Mouse (Mus musculus): Measurements from ENCODE around the gene 4931428F04Rik. TPM values are rescaled to one million over a fixed set of nuclear protein-coding genes. Genes with fewer than 3 reads are reported as not detected.
"Not testable (repeated sequence)": the region's sequence is repeated elsewhere in the genome, so short reads cannot be mapped to it uniquely, and the experiment has no call there.

Gene 4931428F04Rik
- total RNA-seq, 2 experiments from 2014 or later = 0.18 to 1.1 TPM

DNA sequence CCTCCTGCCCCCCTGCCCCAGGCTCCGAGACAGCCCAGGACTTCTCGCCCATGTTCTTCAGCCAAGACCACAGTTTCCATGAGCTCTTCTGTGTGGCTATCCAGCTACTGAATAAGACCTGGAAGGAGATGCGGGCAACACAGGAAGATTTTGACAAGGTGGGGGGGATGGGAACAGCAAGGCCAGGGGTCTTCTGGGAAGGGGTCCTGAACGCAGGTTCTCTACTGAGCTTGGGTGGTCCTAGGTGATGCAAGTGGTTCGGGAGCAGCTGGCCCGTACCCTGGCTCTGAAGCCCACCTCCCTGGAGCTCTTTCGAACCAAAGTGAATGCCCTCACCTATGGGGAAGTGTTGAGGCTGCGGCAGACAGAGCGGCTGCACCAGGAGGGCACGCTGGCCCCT, 18.8 kb upstream of the 4931428F04Rik start:
- ATAC-seq (ENCODE audit: poor library complexity, severe bottlenecking) = no peak

DNA sequence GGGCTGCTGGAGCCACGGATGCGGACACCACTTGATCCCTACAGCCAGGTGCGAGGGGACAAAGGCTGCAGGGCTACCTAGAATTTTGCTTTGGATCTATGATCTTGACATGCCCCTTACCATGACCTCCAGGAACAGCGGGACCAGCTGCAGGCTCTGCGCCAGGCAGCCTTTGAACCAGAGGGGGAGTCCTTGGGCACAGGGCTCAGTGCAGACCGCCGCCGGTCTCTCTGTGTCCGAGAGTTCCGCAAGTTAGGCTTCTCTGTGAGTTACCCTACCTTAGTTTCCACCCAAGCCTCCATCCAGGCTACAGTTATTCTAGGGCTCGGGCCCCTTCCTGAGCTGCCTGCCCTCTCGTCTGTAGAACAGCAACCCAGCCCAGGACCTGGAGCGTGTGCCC, 18.0 kb upstream of the 4931428F04Rik start:
- no peak for ATAC-seq (ENCODE audit: poor library complexity, severe bottlenecking)

GRCm38 (mm10) chr8:105306146-105306691, 16.6 kb upstream of the 4931428F04Rik start:
- ATAC-seq (ENCODE audit: poor library complexity, severe bottlenecking) = no peak

DNA sequence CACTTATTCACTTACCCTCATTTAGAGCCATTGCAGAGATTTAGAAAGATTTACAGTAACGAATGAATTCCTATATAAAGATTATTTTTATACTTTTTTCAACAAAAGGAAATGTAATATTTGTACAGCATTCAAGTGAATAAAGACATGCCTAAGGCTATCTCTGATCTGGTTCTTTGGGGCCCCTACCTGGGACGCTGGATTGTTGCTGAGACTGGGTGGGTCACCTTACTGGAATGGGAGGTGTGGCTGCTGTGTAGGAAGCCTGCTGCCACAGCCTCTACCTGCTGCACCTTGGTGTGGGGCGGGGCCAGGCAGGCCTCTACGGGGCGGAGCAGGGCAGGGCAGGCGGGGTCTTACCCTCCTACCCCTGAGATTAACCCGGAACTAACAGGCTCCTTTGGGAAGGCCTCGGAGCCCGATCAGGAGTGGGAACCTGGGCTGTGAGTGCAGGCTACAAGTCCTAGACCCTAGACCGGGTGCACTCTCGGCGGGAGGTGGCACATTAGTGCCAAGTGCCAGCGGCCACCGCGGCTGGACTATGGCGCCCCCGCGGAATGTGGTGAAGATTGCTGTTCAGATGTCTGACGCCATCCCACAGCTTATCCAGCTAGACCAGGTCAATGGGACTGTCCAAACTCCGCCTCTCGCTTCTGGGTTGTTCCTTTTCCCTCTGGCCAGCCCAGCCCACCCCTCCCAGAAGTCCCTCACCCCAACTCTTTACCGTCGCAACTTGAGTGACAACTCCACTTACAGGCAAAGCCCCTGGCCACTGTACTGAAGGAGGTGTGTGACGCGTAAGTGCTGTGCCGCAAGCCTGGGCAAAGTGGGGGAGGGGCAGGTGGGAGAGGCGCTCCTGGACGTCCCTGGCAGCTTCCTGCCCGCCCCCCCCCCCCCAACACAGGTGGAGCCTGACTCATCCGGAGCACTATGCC, 15.8 kb upstream of the 4931428F04Rik start, which contains the start of gene Elmo3:
TSS of gene Elmo3 (plus strand) at position 391 of the 935 bp plus-strand sequence.
- ATAC-seq (ENCODE audit: poor library complexity, severe bottlenecking) = peak; percentile 33

DNA sequence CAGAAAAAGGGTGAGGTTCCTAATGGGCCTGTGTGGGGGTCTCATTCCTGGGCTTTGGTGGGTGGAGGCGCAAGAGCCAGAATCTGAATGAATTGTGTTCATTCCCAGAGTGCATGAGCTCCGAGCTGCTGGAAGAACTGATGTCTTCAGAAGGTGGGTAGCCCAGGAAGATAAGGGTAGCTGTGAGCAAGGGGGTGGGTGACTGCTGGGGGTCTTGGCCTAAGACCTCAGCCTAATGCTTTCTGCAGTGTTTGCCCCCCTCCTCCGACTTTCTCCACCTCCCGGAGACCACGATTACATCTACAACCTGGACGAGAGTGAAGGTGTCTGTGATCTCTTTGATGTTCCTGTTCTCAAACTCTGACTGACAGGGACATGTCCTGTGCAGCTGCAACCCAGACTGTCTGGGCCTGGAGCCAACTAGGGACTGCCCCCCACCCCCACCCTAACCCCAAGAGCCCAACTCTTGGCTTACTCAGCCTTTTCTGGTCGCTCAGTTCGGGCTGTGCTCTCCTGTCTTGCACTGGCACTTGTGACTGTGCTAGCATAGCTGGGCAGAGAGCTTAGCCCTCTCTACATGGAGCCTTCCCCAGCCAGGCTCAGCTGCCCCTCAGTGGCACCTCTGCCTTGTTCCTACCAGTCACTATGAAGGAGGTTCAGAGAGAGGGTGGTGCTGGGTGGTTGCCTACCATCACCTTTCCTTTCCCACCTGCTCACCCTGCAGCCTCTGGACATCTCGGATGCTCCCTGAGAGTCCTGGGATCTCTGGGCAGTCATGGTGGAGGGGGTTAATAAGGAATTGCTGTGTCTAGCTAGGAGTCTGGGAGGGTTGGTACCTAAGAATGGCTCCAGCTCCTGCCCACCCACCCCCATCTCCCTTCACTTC, 14.9 kb upstream of the 4931428F04Rik start:
- no peak for ATAC-seq (ENCODE audit: poor library complexity, severe bottlenecking)

- no peak for ATAC-seq (ENCODE audit: poor library complexity, severe bottlenecking)
Observed at GRCm38 (mm10) chr8:105303874-105304273, 14.2 kb upstream of the 4931428F04Rik start.

DNA sequence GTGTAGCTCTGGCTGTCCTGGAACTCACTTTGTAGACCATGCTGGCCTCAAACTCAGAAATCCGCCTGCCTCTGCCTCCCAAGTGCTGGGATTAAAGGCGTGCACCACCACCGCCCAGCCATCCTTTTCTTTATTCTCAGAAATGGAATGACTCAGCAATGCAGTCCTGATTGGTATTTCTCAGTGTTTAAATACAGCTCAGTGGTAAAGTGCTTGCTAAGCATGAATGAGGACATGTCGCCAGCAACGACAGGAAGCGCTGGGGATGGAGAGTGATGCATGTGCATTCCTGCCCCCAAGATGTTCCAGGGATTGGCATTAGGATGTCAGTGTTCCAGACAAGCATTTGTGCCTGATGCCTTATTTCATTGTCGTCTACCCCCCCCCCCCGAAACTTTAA, 13.7 kb upstream of the 4931428F04Rik start:
- no peak for ATAC-seq (ENCODE audit: poor library complexity, severe bottlenecking)

- ATAC-seq (ENCODE audit: poor library complexity, severe bottlenecking) = no peak
Observed at GRCm38 (mm10) chr8:105299962-105300361, 10.3 kb upstream of the 4931428F04Rik start.

DNA sequence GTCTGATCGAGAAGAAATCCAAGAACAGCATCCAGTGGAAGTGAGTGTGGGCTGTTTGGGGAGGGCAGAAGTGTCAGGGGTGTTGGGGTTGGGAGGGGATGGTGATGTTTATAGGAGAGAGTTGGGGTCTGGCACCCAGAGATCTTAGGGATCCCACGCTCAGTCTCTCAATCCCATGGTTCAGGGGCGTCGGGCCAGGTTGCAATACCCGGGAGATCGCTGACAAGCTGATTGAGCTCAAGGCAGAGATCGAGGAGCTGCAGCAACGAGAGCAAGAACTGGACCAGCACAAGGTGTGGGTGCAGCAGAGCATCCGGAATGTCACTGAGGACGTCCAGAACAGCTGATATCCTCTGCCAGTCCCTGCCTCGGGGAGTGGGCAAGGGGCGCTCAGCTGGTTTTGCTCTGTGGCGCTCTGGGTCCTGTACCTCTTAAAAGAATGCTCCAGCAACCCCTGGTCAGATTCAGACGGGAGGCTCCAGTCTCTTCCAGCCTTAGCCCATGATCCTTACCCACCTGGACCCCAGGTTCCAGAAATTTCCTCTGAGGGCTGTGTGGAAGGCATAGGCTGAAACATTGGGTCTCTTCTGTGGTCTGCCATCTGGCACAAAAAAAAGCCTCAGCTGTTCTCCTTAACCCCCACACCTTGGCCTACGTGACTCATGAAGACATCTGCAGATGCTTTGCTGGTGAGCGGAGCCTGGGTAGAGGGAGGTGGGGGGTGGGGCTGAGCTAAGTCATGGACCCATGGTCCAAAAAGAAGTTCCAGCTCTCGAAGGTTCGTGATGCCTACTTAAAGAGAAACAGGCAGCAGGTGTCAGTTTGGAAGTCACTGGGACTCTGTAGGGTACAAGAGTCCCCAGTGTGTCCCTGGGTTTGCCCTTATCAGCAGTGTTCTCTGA, 8.9 kb upstream of the 4931428F04Rik start:
- no peak for ATAC-seq (ENCODE audit: poor library complexity, severe bottlenecking)

- ATAC-seq (ENCODE audit: poor library complexity, severe bottlenecking) = peak; percentile 97
Observed at GRCm38 (mm10) chr8:105297511-105298192, 8.0 kb upstream of the 4931428F04Rik start, which contains the start of gene E2f4. TSS of gene E2f4 (plus strand) at chr8:105297663.

DNA sequence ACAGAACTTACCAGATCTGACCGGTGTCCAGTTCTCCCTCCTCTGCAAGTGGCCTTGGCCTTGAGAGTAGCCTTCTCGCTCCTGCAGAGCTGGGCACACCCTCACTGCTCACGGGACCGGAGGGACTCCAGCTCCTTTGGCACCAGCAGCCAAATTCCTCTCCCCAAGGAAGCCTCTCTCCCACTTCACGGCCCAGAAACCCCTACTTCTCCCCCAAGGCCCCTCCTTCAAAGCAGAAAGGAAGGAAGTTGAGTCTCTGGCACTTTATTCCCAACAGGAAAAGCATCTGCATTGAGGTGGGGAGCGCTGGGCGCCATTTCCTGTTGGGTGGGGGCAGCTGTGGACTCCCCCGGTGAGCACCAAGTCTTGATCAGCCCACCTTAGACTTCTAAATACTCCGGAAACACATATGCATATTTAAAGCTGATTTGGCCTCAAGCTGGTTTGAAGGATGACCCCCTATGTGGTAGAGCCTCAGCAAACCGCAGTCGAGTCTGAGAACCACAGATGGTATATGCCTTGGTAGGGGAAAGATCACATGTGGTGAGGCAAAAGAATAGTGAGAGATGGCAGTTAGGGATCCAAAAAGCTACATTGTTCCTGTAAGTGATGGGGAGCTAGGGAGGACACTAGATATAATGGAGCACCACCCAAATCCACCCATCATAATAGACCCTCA, 6.4 kb upstream of the 4931428F04Rik start, which contains the start of gene Exoc3l:
TSS of gene Exoc3l (minus strand) at position 207 of the 679 bp plus-strand sequence.
- ATAC-seq (ENCODE audit: poor library complexity, severe bottlenecking) = no peak

DNA sequence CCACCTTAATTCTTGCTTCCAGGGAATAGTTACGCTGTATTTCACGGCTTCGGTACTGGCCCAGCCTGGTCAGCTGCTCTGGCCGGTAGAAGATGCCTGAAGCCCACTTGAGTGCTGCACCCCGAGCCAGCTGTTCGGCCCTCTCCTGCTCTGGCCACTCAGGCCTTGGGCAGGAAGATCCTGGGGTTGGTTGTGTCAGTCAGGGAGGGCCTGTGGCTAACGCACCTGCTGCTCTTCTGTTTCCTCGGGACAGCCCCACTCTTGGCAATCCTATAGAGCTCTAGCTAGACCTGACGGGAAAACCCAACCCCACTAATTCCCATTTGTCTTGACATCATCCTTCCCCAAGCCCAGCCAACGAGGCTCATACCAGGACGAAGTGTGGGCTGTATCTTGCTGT, 5.6 kb upstream of the 4931428F04Rik start:
- no peak for ATAC-seq (ENCODE audit: poor library complexity, severe bottlenecking)

DNA sequence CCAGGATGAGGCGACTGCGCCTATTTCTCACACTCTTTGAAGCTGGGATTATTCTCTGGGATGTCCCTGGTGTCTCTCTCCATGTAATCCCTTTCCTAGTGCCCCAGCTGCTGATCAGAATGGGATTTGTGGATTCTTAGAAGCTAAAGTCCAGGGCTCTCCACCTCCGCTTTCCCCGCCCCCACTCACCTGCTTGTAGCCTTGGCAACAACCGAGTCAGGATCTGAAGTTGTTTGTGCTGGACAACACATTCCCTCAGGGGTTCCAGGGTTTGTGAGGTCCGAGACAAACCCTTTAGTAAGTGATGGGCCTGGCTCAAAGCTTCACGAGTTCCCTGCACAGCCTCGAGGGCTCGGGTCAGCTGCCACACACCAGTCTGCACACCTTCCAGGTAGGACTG, 5.1 kb upstream of the 4931428F04Rik start:
- no peak for ATAC-seq (ENCODE audit: poor library complexity, severe bottlenecking)

DNA sequence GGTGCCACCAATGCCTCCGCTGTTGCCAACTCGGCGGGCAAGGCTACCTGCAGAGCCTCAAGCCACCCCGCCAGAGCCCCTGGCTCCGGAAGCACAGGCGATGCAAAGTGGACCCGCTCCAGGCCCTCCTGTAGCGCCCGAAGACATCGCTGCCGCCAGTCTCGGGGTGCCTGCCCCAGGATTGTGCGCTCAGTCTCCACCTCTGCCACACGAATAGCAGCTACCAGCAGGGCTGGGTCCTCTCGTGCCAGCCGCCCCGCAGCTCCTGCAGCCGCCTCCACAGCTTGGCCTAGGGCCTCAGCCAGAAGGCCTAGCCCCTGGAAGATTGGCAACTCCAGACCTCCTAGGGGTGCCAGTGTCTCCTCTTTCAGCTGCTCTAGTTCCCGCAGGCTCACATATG, 3.7 kb upstream of the 4931428F04Rik start:
- ATAC-seq (ENCODE audit: poor library complexity, severe bottlenecking) = no peak

GRCm38 (mm10) chr8:105292471-105292870, 2.8 kb upstream of the 4931428F04Rik start:
- no peak for ATAC-seq (ENCODE audit: poor library complexity, severe bottlenecking)

DNA sequence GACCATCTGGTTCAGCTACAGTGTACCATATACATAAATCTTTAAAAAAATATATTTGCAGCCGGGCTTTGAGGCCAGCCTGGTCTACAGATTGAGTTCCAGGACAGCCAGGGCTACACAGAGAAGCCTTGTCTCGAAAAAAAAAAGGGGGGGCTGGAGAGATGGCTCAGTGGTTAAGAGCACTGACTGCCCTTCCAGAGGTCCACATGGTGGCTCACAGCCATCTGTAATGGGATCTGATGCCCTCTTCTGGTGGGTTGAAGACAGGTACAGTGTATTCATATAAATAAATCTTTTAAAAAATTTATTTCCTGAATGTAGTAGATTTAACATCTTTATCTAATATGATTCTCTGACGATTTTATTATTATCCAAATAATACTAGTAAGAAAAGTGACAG, 2.1 kb upstream of the 4931428F04Rik start:
- ATAC-seq (ENCODE audit: poor library complexity, severe bottlenecking) = not testable (repeated sequence)

DNA sequence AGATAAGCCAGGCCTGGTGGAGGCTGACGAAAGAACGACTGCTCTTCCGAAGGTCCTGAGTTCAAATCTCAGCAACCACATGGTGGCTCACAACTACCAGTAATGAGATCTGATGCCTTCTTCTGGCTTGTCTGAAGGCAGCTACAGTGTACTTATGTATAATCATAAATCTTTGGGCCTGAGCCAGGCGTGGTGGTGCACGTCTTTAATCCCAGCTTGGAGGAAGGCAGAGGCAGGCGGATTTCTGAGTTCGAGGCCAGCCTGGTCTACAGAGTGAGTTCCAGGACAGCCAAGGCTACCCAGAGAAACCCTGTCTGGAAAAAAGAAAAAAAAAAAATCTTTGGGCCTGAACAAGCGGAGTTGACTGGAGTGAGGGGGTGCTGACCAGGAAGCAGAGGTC, 1.7 kb upstream of the 4931428F04Rik start:
- not testable (repeated sequence) for ATAC-seq (ENCODE audit: poor library complexity, severe bottlenecking)

GRCm38 (mm10) chr8:105290554-105291314, 1.1 kb upstream of the 4931428F04Rik start:
- peak; percentile 53 for ATAC-seq (ENCODE audit: poor library complexity, severe bottlenecking)
